Mouse (Mus musculus): ENCODE measurements around the gene Slc32a1.

The Slc32a1 gene

DNA sequence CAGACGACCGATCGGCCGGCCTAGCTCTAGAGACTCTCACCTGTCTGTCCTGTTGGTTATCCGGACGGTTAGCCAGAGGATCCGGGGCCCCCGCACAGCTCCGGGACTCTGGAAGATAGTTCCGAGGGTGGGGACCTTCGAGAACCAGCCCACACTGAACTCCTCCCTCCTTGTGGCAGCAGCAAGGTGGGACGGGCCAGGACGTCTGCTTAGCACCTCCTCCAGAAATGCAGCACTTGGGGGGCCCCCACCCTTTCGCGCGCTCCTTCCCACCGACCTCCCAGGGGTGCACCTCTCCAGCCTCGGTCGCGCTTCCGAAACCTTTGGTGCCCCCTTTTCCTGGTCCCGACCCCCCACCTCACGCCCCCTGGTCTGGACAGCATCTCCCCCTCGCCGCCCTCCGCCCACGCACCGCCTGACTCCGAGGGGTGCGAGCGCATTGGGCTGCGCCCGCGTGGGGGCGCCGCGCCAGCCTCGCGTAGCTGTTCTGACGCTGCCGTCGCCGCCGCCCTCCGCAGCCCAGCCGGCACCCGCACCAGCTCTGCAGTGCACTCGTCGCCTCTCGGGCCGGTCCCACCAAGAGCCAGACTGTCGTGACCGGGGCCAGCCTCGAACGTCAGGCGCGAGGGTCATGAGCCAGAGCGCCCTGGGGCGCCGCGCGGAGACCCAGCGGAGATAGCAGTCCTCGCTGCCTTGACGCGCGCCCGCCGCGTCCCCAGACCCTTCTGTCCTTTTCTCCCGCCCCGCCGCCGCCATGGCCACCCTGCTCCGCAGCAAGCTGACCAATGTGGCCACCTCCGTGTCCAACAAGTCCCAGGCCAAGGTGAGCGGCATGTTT, at the start of gene Slc32a1:
TSS of gene Slc32a1 (plus strand) at position 280 of the 838 bp plus-strand sequence.
- no peak for DNase-seq (ENCODE audit: inconsistent ontology term)

- DNase-seq (ENCODE audit: inconsistent ontology term) = no peak
These were observed 49.8 kb upstream of the Slc32a1 start for GRCm38 (mm10) chr2:158560801-158561200.

- DNase-seq (ENCODE audit: inconsistent ontology term) = no peak
These were observed 49.0 kb upstream of the Slc32a1 start for GRCm38 (mm10) chr2:158561371-158562144.

DNA sequence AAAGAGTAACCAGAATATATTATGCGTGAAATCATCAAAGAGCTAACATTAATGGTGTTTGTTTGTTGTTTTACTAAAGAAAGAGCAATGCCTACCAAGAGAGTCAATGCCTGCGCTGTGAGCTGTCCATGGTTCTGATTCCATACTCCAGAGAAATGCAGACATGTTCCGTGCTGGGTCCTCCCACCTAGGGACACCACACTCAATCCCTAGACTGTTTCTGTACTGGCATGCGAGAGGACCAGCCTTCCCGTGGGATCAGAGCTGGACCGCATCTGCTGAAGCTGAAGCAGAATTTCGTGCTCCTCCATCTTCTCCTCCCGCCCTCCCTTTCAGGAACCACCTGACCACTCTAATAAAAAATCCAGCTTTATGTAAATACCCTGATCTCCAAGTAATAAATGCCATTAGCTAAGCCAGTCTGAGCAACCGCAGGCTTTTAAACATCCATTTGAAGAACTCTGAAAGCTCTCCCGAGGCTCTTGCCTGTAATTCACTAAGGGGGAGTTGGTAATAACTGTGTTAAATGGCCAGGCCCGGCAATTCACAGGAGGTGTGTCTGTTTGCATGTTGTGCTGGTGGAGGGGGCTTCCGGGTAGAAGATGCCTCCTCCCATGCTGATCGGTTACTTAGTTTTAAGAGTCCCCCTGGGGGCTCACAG, 40.0 kb upstream of the Slc32a1 start:
- peak; percentile 68 for DNase-seq (ENCODE audit: inconsistent ontology term)

DNA sequence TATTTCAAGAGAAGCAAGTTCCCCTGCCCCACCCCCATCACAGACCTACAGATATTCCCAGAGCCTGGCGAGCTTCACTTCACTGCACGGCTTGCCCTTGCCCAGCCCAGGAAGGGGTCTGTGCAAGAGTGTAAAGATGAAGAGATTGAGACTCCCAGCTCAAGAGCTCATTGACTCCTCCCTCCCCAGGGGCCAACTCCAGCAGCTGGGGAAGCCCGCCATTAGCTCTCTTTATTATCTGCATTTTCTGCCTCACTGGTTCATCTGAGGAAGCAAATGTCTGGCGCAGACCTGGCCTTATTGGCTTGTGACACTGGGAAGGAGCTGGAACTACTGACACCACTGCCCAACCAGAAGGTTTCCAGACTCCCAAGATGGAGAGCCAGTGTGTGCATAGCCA, 30.6 kb upstream of the Slc32a1 start:
- DNase-seq (ENCODE audit: inconsistent ontology term) = no peak

DNA sequence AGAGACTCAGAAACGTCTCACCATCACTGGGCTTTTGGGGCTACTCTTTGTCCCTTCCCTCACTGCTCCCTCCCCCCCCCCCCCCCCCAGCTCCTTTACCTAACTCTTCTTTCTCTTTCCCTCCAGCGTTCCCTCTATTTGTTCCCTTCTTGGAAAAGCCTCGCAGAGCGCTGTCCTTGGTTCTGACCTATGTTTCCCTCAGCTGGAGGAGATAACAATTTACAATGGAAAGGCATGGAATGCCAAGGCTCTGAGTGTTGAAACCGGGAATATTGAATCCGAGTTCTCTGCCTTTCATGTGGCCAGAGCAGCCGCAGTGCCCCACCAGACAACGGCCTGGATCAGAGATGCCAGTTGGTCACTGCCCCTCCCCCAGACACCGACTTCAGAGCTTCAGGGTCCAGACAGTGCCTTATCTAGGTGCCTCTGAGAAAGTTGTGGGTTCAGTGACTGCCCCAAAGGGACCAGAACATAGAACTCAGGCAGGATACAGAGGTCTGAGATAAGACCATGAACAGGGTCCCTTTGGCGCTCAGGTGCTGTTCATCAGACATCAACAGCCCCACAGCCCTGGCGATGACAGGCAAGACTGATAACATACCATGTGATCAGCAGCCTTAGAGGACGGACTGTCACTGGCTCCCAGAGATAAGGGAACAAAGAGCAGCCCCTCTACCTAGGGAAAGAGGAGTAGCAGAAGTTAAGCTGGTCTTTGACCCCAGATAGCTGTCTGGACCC, 25.8 kb upstream of the Slc32a1 start:
- DNase-seq (ENCODE audit: inconsistent ontology term) = peak; percentile 72

GRCm38 (mm10) chr2:158588524-158589271, 21.9 kb upstream of the Slc32a1 start:
- no peak for DNase-seq (ENCODE audit: inconsistent ontology term)

DNA sequence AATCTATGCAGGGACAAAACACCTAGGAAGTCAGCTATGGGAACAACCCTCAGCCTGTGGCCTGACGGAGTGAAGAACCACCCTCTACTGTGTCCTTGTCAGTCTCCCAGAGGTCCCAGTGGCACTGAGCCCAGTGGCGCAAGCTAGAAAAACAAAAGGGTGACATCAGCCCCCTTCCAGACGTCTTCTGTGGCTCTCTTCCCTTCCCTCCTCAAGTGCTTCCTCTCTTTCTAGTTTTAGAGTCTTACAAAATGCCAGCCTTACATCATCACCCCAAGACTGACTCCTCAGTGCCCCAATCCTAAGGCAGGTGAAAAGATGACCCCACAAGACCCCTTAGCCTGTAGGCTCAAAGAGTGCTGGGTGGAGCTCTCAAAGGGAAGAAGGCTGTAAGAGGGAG, 20.1 kb upstream of the Slc32a1 start:
- no peak for DNase-seq (ENCODE audit: inconsistent ontology term)

DNA sequence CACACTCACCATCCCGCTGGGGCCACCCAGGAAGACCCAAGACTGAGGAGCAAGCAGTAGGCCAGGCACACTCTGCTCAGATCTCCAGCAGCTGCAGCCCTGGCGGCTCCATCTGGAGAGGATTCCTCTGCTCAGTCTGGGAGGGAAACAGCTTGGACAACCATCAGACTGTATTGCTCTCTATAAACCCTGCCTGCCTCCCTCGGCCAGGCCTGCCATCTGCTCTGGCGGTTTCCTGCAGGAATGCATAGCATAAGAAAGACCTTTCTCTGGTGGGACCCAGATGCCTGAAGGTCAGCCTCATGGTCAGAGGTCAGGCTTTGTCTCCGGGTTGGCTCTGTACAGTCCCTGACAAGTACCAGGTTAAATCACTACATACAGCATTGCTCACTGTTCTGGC, 19.3 kb upstream of the Slc32a1 start:
- DNase-seq (ENCODE audit: inconsistent ontology term) = no peak

GRCm38 (mm10) chr2:158593371-158593770, 17.2 kb upstream of the Slc32a1 start:
- no peak for DNase-seq (ENCODE audit: inconsistent ontology term)

GRCm38 (mm10) chr2:158595103-158595502, 15.5 kb upstream of the Slc32a1 start:
- peak; percentile 82 for DNase-seq (ENCODE audit: inconsistent ontology term)

- DNase-seq (ENCODE audit: inconsistent ontology term) = no peak
These were observed 15.0 kb upstream of the Slc32a1 start for GRCm38 (mm10) chr2:158595577-158595976.

- no peak for DNase-seq (ENCODE audit: inconsistent ontology term)
These were observed 13.8 kb upstream of the Slc32a1 start for GRCm38 (mm10) chr2:158596803-158597202.

- DNase-seq (ENCODE audit: inconsistent ontology term) = no peak
These were observed 10.1 kb upstream of the Slc32a1 start for GRCm38 (mm10) chr2:158600517-158600916.

DNA sequence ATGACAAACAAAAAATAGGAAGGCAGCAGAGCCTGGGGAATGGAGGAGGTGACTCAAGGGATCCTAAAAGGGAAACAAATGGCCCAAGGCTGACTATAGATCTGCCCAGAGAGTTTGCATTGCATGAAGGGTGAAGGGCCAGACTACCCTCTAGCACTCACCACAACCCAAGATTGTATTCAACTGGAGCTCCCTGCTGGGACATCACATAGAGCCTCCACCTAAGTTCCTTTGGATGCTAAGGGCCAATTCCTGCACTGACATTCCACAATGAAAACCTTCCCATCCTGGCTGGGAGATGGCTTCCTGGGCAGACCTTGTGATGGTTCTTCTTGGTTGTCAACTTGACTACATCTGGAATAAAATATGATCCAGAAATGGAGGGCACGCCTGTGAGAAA, 9.2 kb upstream of the Slc32a1 start:
- no peak for DNase-seq (ENCODE audit: inconsistent ontology term)

- DNase-seq (ENCODE audit: inconsistent ontology term) = no peak
These were observed 7.9 kb upstream of the Slc32a1 start for GRCm38 (mm10) chr2:158602663-158603062.

GRCm38 (mm10) chr2:158606511-158606964, 4.0 kb upstream of the Slc32a1 start:
- no peak for DNase-seq (ENCODE audit: inconsistent ontology term)

GRCm38 (mm10) chr2:158609681-158610080, 886 bp upstream of the Slc32a1 start:
- peak; percentile 38 for DNase-seq (ENCODE audit: inconsistent ontology term)

GRCm38 (mm10) chr2:158611326-158611719, 756 bp downstream of the Slc32a1 start:
- no peak for DNase-seq (ENCODE audit: inconsistent ontology term)

DNA sequence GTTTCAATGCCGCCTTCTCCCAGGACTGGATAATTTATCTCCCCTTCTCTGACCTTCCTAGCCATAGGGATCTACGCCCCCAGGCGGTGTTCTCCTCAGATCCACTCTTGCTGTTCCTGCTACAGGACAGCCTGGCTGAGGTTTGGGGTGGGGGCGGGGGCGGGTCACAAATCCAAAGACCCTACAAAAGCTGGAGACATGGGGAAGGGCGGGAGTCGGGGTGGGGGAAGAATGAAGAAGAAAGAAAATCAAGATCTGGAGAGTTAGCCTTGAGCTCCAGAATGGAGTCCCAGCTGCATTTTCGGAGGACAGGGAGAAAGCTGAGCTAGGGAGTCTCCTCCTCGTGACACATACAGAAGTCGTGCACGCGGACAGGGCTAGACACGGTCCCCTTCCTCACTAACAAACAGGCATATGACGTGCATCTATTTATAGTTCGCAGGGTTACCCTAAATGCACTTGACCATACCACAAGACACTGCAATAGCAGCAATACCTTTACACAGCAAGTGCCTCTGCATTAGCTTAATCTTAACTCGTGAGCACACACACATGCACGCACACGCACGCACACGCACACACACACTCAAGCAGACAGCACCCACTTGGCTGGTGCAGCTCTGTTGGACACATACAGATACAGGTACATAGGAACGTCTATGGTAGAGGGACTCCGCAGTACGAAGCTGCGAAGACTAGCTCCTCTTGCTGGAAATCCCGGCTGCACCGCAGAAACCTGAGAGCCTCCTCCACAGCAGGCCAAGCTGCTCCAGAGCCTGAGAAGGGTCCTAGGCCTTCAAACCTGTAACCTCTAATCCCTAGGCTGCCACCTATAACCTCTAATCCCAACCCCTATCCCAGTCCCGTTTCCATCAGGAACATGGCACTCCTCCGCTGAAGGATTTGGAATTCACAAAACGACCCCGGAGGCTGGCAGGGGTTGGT, 1.4 kb downstream of the Slc32a1 start:
- peak; percentile 44 for DNase-seq (ENCODE audit: inconsistent ontology term)
